Mouse (Mus musculus): ENCODE measurements around the gene Tsku. TPM values are rescaled to one million over a fixed set of nuclear protein-coding genes. Genes with fewer than 3 reads are reported as not detected.

Gene Tsku
- total and polyA plus RNA-seq, 2 experiments from 2014 or later = 3.7 to 4.0 TPM

- ATAC-seq (ENCODE audit: insufficient read depth, low read depth) (peak; percentile 66), DNase-seq (ENCODE audit: low spot score) (peak; percentile 46)
- 55% methylated on average over 7 of the region's 7 CpGs for WGBS
- Histone ChIP-seq H3K9ac (replicated peaks; ENCODE audit: low read depth, low read length) (no peak overlapping the region), H3K27me3 (ENCODE audit: control insufficient read depth, insufficient read depth, low read length) (no peaks in the 10 kb centered on the region), H3K27ac (ENCODE audit: low read depth) (no peak overlapping the region), H3K4me3 (ENCODE audit: low read depth, low read length) (no peak overlapping the region), H3K9me3 (replicated peaks; ENCODE audit: control insufficient read depth, low read length) (no peaks in the 10 kb centered on the region), H3K36me3 (replicated peaks; ENCODE audit: control insufficient read depth, insufficient read depth, low read length) (no peaks in the 10 kb centered on the region), H3K4me1 (ENCODE audit: control insufficient read depth, insufficient read depth) (0 out of 2 replicates have a peak, but pooled peaks cover 3% of the 10 kb centered on the region), H3K4me2 (ENCODE audit: low read depth, low read length) (no peak overlapping the region)
- TF ChIP-seq CTCF (IDR thresholded peaks at IDR 0.05; ENCODE audit: low read depth) (no peak), EP300 (IDR thresholded peaks at IDR 0.05; ENCODE audit: low read depth) (no peak)
Observed at GRCm38 (mm10) chr7:98391351-98391936, 30.3 kb upstream of the Tsku start.

DNA sequence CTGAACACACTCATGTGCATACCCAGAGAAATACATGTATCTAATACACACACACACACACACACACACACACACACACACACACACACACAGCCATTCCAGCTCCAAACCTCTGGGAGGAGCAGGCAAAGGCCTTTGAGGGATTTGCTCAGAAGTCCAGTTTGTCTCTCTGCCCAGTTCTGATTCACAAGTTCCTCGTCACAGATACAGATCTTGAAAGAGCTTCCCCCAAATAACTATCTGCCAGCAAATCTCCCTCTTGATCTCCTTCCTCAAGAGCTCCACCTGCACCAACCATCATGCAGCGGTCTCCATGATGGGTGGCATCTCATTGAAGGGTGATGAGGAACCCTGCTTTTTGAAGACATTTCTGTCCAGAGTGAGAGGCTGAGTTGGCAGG lies 29.4 kb upstream of the Tsku start:
- H3K9ac ChIP-seq (replicated peaks; ENCODE audit: low read depth, low read length) = no peak overlapping the region
- ATAC-seq (ENCODE audit: insufficient read depth, low read depth) = no peak
- no peaks in the 10 kb centered on the region for H3K36me3 ChIP-seq (replicated peaks; ENCODE audit: control insufficient read depth, insufficient read depth, low read length)
- 0 out of 2 replicates have a peak, but pooled peaks cover 3% of the 10 kb centered on the region for H3K4me1 ChIP-seq (ENCODE audit: control insufficient read depth, insufficient read depth)
- no peak overlapping the region for H3K4me2 ChIP-seq (ENCODE audit: low read depth, low read length)
- H3K27me3 ChIP-seq (ENCODE audit: control insufficient read depth, insufficient read depth, low read length) = no peaks in the 10 kb centered on the region
- no peak overlapping the region for H3K27ac ChIP-seq (ENCODE audit: low read depth)
- DNase-seq (ENCODE audit: low spot score) = no peak
- H3K9me3 ChIP-seq (replicated peaks; ENCODE audit: control insufficient read depth, low read length) = no peaks in the 10 kb centered on the region
- no peak for TF ChIP-seq EP300 (IDR thresholded peaks at IDR 0.05; ENCODE audit: low read depth)
- no peak for TF ChIP-seq CTCF (IDR thresholded peaks at IDR 0.05; ENCODE audit: low read depth)
- WGBS = 72% methylated on average over 2 of the region's 2 CpGs
- H3K4me3 ChIP-seq (ENCODE audit: low read depth, low read length) = no peak overlapping the region

GRCm38 (mm10) chr7:98389656-98390055 lies 28.5 kb upstream of the Tsku start:
- WGBS = 80% methylated on average over 9 of the region's 9 CpGs
- TF ChIP-seq CTCF (IDR thresholded peaks at IDR 0.05; ENCODE audit: low read depth) (no peak), EP300 (IDR thresholded peaks at IDR 0.05; ENCODE audit: low read depth) (no peak)
- H3K4me1 ChIP-seq (ENCODE audit: control insufficient read depth, insufficient read depth) = 0 out of 2 replicates have a peak, but pooled peaks cover 3% of the 10 kb centered on the region
- no peaks in the 10 kb centered on the region for H3K27me3 ChIP-seq (ENCODE audit: control insufficient read depth, insufficient read depth, low read length)
- H3K4me3 ChIP-seq (ENCODE audit: low read depth, low read length) = no peak overlapping the region
- no peaks in the 10 kb centered on the region for H3K9me3 ChIP-seq (replicated peaks; ENCODE audit: control insufficient read depth, low read length)
- no peak overlapping the region for H3K27ac ChIP-seq (ENCODE audit: low read depth)
- DNase-seq (ENCODE audit: low spot score) = no peak
- ATAC-seq (ENCODE audit: insufficient read depth, low read depth) = no peak
- H3K36me3 ChIP-seq (replicated peaks; ENCODE audit: control insufficient read depth, insufficient read depth, low read length) = no peaks in the 10 kb centered on the region
- H3K9ac ChIP-seq (replicated peaks; ENCODE audit: low read depth, low read length) = no peak overlapping the region
- no peak overlapping the region for H3K4me2 ChIP-seq (ENCODE audit: low read depth, low read length)

GRCm38 (mm10) chr7:98388881-98389501 lies 27.9 kb upstream of the Tsku start:
- Histone ChIP-seq H3K4me1 (ENCODE audit: control insufficient read depth, insufficient read depth) (0 out of 2 replicates have a peak, but pooled peaks cover 3% of the 10 kb centered on the region), H3K9me3 (replicated peaks; ENCODE audit: control insufficient read depth, low read length) (no peaks in the 10 kb centered on the region), H3K27ac (ENCODE audit: low read depth) (no peak overlapping the region), H3K36me3 (replicated peaks; ENCODE audit: control insufficient read depth, insufficient read depth, low read length) (no peaks in the 10 kb centered on the region), H3K4me3 (ENCODE audit: low read depth, low read length) (no peak overlapping the region), H3K27me3 (ENCODE audit: control insufficient read depth, insufficient read depth, low read length) (no peaks in the 10 kb centered on the region), H3K4me2 (ENCODE audit: low read depth, low read length) (no peak overlapping the region), H3K9ac (replicated peaks; ENCODE audit: low read depth, low read length) (no peak overlapping the region)
- ATAC-seq (ENCODE audit: insufficient read depth, low read depth) = peak; percentile 18; the same call in 1 of the 2 replicates
- no peak for DNase-seq (ENCODE audit: low spot score)
- TF ChIP-seq CTCF (IDR thresholded peaks at IDR 0.05; ENCODE audit: low read depth) = no peak
- TF ChIP-seq EP300 (IDR thresholded peaks at IDR 0.05; ENCODE audit: low read depth) = no peak
- WGBS = 62% methylated on average over 12 of the region's 12 CpGs

DNA sequence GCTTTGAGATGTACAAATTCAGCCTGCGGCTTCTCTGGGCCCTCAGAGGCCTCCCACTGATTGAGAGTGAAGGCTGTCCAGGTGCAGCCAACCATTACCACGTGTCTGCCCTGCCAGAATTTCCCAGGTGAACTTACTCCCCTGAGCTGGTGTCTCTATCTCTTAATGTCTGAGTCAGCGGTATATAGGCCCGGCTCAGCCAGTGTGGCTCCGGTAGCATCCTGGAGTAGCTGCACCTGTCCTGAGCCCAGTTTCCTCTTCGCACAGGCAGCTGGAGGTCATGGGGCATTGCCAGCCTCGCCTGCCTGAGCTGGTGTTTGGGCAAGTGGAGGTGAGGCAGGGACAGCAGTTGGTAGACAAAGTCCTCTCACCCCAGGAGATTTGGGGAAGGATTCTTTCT lies 26.1 kb upstream of the Tsku start:
- no peak overlapping the region for H3K4me2 ChIP-seq (ENCODE audit: low read depth, low read length)
- no peak overlapping the region for H3K4me3 ChIP-seq (ENCODE audit: low read depth, low read length)
- H3K9me3 ChIP-seq (replicated peaks; ENCODE audit: control insufficient read depth, low read length) = no peaks in the 10 kb centered on the region
- DNase-seq (ENCODE audit: low spot score) (no peak), ATAC-seq (ENCODE audit: insufficient read depth, low read depth) (no peak)
- peaks cover 14% of the 10 kb centered on the region; the same call in 1 of the 2 replicates for H3K4me1 ChIP-seq (ENCODE audit: control insufficient read depth, insufficient read depth)
- no peaks in the 10 kb centered on the region for H3K36me3 ChIP-seq (replicated peaks; ENCODE audit: control insufficient read depth, insufficient read depth, low read length)
- no peak overlapping the region for H3K9ac ChIP-seq (replicated peaks; ENCODE audit: low read depth, low read length)
- 76% methylated on average over 7 of the region's 7 CpGs for WGBS
- no peak overlapping the region for H3K27ac ChIP-seq (ENCODE audit: low read depth)
- no peaks in the 10 kb centered on the region for H3K27me3 ChIP-seq (ENCODE audit: control insufficient read depth, insufficient read depth, low read length)
- no peak for TF ChIP-seq EP300 (IDR thresholded peaks at IDR 0.05; ENCODE audit: low read depth)
- TF ChIP-seq CTCF (IDR thresholded peaks at IDR 0.05; ENCODE audit: low read depth) = no peak
